Mouse (Mus musculus): ENCODE results near the gene Ltbp2. TPM values are rescaled to one million over a fixed set of nuclear protein-coding genes. Genes with fewer than 3 reads are reported as not detected.

Ltbp2 gene
- polyA plus RNA-seq, 1 experiment from 2014 or later: 1.6 TPM

- WGBS: 85% methylated on average over 10 of the region's 10 CpGs
- Histone ChIP-seq H3K9me3 (replicated peaks; ENCODE audit: control insufficient read depth, low read length) (no peaks in the 10 kb centered on the region), H3K27me3 (ENCODE audit: control insufficient read depth, insufficient read depth, low read length) (no peaks in the 10 kb centered on the region), H3K27ac (ENCODE audit: low read length) (no peak overlapping the region), H3K4me2 (ENCODE audit: low read depth, low read length) (no peak overlapping the region), H3K4me3 (replicated peaks; ENCODE audit: low read length) (no peak overlapping the region), H3K9ac (ENCODE audit: low read length) (no peak overlapping the region), H3K4me1 (ENCODE audit: control insufficient read depth, insufficient read depth, low read length) (no peaks in the 10 kb centered on the region), H3K36me3 (ENCODE audit: control insufficient read depth, insufficient read depth, low read length) (no peaks in the 10 kb centered on the region)
- ATAC-seq (ENCODE audit: insufficient read depth, low FRiP score): no peak
Measured at GRCm38 (mm10) chr12:84831648-84832047, 44.7 kb downstream of the Ltbp2 start.

GRCm38 (mm10) chr12:84831141-84831540, 45.2 kb downstream of the Ltbp2 start:
- Histone ChIP-seq H3K27ac (ENCODE audit: low read length) (no peak overlapping the region), H3K4me2 (ENCODE audit: low read depth, low read length) (no peak overlapping the region), H3K9ac (ENCODE audit: low read length) (no peak overlapping the region), H3K9me3 (replicated peaks; ENCODE audit: control insufficient read depth, low read length) (no peaks in the 10 kb centered on the region), H3K4me1 (ENCODE audit: control insufficient read depth, insufficient read depth, low read length) (no peaks in the 10 kb centered on the region), H3K36me3 (ENCODE audit: control insufficient read depth, insufficient read depth, low read length) (no peaks in the 10 kb centered on the region), H3K4me3 (replicated peaks; ENCODE audit: low read length) (no peak overlapping the region), H3K27me3 (ENCODE audit: control insufficient read depth, insufficient read depth, low read length) (no peaks in the 10 kb centered on the region)
- WGBS: 67% methylated on average over 5 of the region's 5 CpGs
- no peak for ATAC-seq (ENCODE audit: insufficient read depth, low FRiP score)

GRCm38 (mm10) chr12:84830438-84830837, 45.9 kb downstream of the Ltbp2 start:
- 84% methylated on average over 5 of the region's 5 CpGs for WGBS
- H3K36me3 ChIP-seq (ENCODE audit: control insufficient read depth, insufficient read depth, low read length): no peaks in the 10 kb centered on the region
- H3K4me2 ChIP-seq (ENCODE audit: low read depth, low read length): no peak overlapping the region
- no peak for ATAC-seq (ENCODE audit: insufficient read depth, low FRiP score)
- H3K9me3 ChIP-seq (replicated peaks; ENCODE audit: control insufficient read depth, low read length): no peaks in the 10 kb centered on the region
- no peak overlapping the region for H3K27ac ChIP-seq (ENCODE audit: low read length)
- no peak overlapping the region for H3K4me3 ChIP-seq (replicated peaks; ENCODE audit: low read length)
- no peak overlapping the region for H3K9ac ChIP-seq (ENCODE audit: low read length)
- H3K4me1 ChIP-seq (ENCODE audit: control insufficient read depth, insufficient read depth, low read length): no peaks in the 10 kb centered on the region
- no peaks in the 10 kb centered on the region for H3K27me3 ChIP-seq (ENCODE audit: control insufficient read depth, insufficient read depth, low read length)

- H3K36me3 ChIP-seq (ENCODE audit: control insufficient read depth, insufficient read depth, low read length): no peaks in the 10 kb centered on the region
- H3K4me1 ChIP-seq (ENCODE audit: control insufficient read depth, insufficient read depth, low read length): no peaks in the 10 kb centered on the region
- H3K27me3 ChIP-seq (ENCODE audit: control insufficient read depth, insufficient read depth, low read length): no peaks in the 10 kb centered on the region
- no peak overlapping the region for H3K9ac ChIP-seq (ENCODE audit: low read length)
- no peak overlapping the region for H3K4me3 ChIP-seq (replicated peaks; ENCODE audit: low read length)
- WGBS: 79% methylated on average over 10 of the region's 10 CpGs
- H3K4me2 ChIP-seq (ENCODE audit: low read depth, low read length): no peak overlapping the region
- no peak for ATAC-seq (ENCODE audit: insufficient read depth, low FRiP score)
- H3K9me3 ChIP-seq (replicated peaks; ENCODE audit: control insufficient read depth, low read length): no peaks in the 10 kb centered on the region
- no peak overlapping the region for H3K27ac ChIP-seq (ENCODE audit: low read length)
Measured at GRCm38 (mm10) chr12:84829913-84830312, 46.4 kb downstream of the Ltbp2 start.

GRCm38 (mm10) chr12:84829109-84829724, 47.1 kb downstream of the Ltbp2 start:
- 75% methylated on average over 20 of the region's 20 CpGs for WGBS
- no peak overlapping the region for H3K9ac ChIP-seq (ENCODE audit: low read length)
- no peak overlapping the region for H3K4me3 ChIP-seq (replicated peaks; ENCODE audit: low read length)
- ATAC-seq (ENCODE audit: insufficient read depth, low FRiP score): 0 out of 2 replicates have a peak, but pooled peaks have one; percentile 11
- H3K4me2 ChIP-seq (ENCODE audit: low read depth, low read length): no peak overlapping the region
- no peaks in the 10 kb centered on the region for H3K9me3 ChIP-seq (replicated peaks; ENCODE audit: control insufficient read depth, low read length)
- no peaks in the 10 kb centered on the region for H3K4me1 ChIP-seq (ENCODE audit: control insufficient read depth, insufficient read depth, low read length)
- H3K27ac ChIP-seq (ENCODE audit: low read length): no peak overlapping the region
- H3K36me3 ChIP-seq (ENCODE audit: control insufficient read depth, insufficient read depth, low read length): no peaks in the 10 kb centered on the region
- no peaks in the 10 kb centered on the region for H3K27me3 ChIP-seq (ENCODE audit: control insufficient read depth, insufficient read depth, low read length)

- WGBS: 51% methylated on average over 8 of the region's 8 CpGs
- Histone ChIP-seq H3K27me3 (ENCODE audit: control insufficient read depth, insufficient read depth, low read length) (no peaks in the 10 kb centered on the region), H3K4me1 (ENCODE audit: control insufficient read depth, insufficient read depth, low read length) (no peaks in the 10 kb centered on the region), H3K4me2 (ENCODE audit: low read depth, low read length) (no peak overlapping the region), H3K4me3 (replicated peaks; ENCODE audit: low read length) (no peak overlapping the region), H3K36me3 (ENCODE audit: control insufficient read depth, insufficient read depth, low read length) (no peaks in the 10 kb centered on the region), H3K9ac (ENCODE audit: low read length) (no peak overlapping the region), H3K27ac (ENCODE audit: low read length) (no peak overlapping the region), H3K9me3 (replicated peaks; ENCODE audit: control insufficient read depth, low read length) (no peaks in the 10 kb centered on the region)
- no peak for ATAC-seq (ENCODE audit: insufficient read depth, low FRiP score)
Measured at GRCm38 (mm10) chr12:84827384-84827933, 48.9 kb downstream of the Ltbp2 start.

- Histone ChIP-seq H3K9ac (ENCODE audit: low read length) (no peak overlapping the region), H3K9me3 (replicated peaks; ENCODE audit: control insufficient read depth, low read length) (no peaks in the 10 kb centered on the region), H3K4me2 (ENCODE audit: low read depth, low read length) (no peak overlapping the region), H3K27ac (ENCODE audit: low read length) (no peak overlapping the region), H3K4me3 (replicated peaks; ENCODE audit: low read length) (no peak overlapping the region), H3K27me3 (ENCODE audit: control insufficient read depth, insufficient read depth, low read length) (no peaks in the 10 kb centered on the region), H3K36me3 (ENCODE audit: control insufficient read depth, insufficient read depth, low read length) (no peaks in the 10 kb centered on the region), H3K4me1 (ENCODE audit: control insufficient read depth, insufficient read depth, low read length) (no peaks in the 10 kb centered on the region)
- 59% methylated on average over 5 of the region's 5 CpGs for WGBS
- ATAC-seq (ENCODE audit: insufficient read depth, low FRiP score): no peak
Measured at GRCm38 (mm10) chr12:84824203-84824602, 52.1 kb downstream of the Ltbp2 start.

GRCm38 (mm10) chr12:84823601-84824000, 52.7 kb downstream of the Ltbp2 start:
- Histone ChIP-seq H3K4me3 (replicated peaks; ENCODE audit: low read length) (no peak overlapping the region), H3K4me2 (ENCODE audit: low read depth, low read length) (no peak overlapping the region), H3K4me1 (ENCODE audit: control insufficient read depth, insufficient read depth, low read length) (no peaks in the 10 kb centered on the region), H3K27me3 (ENCODE audit: control insufficient read depth, insufficient read depth, low read length) (no peaks in the 10 kb centered on the region), H3K27ac (ENCODE audit: low read length) (no peak overlapping the region), H3K9me3 (replicated peaks; ENCODE audit: control insufficient read depth, low read length) (no peaks in the 10 kb centered on the region), H3K9ac (ENCODE audit: low read length) (no peak overlapping the region), H3K36me3 (ENCODE audit: control insufficient read depth, insufficient read depth, low read length) (no peaks in the 10 kb centered on the region)
- 67% methylated on average over 7 of the region's 7 CpGs for WGBS
- no peak for ATAC-seq (ENCODE audit: insufficient read depth, low FRiP score)

- no peaks in the 10 kb centered on the region for H3K27me3 ChIP-seq (ENCODE audit: control insufficient read depth, insufficient read depth, low read length)
- no peak for ATAC-seq (ENCODE audit: insufficient read depth, low FRiP score)
- H3K36me3 ChIP-seq (ENCODE audit: control insufficient read depth, insufficient read depth, low read length): no peaks in the 10 kb centered on the region
- H3K9me3 ChIP-seq (replicated peaks; ENCODE audit: control insufficient read depth, low read length): no peaks in the 10 kb centered on the region
- H3K4me3 ChIP-seq (replicated peaks; ENCODE audit: low read length): no peak overlapping the region
- no peak overlapping the region for H3K4me2 ChIP-seq (ENCODE audit: low read depth, low read length)
- H3K27ac ChIP-seq (ENCODE audit: low read length): no peak overlapping the region
- no peak overlapping the region for H3K9ac ChIP-seq (ENCODE audit: low read length)
- no peaks in the 10 kb centered on the region for H3K4me1 ChIP-seq (ENCODE audit: control insufficient read depth, insufficient read depth, low read length)
- WGBS: 79% methylated on average over 13 of the region's 13 CpGs
Measured at GRCm38 (mm10) chr12:84819236-84820168, 56.8 kb downstream of the Ltbp2 start.

Data from stomach, embryonic 16.5 days (tissue).